Mouse (Mus musculus) layer of hippocampus, adult 8-10 months (tissue): ENCODE measurements around the gene Ano2. TPM values are rescaled to one million over a fixed set of nuclear protein-coding genes. Genes with fewer than 3 reads are reported as not detected.

ENCODE experiments used
- DNase-seq, 2 experiments: peaks; one replicate each; pipeline ENCODE4 v3.0.0; 2022; ENCODE audit warnings: low spot score in 2 of 2
- total RNA-seq, 4 experiments: library from RNA; stranded (reverse); gene quantifications; 2 replicates each; pipeline ENCODE4 v1.2.4; 2022

The Ano2 gene
- total RNA-seq, 4 experiments from 2014 or later: 4.5 to 8.2 (median 6.8) TPM

GRCm38 (mm10) chr6:125894340-125894739 lies 204.1 kb downstream of the Ano2 start:
- DNase-seq: no peak

- DNase-seq: peak in 1 of 2 experiments; percentile 16
Observed at GRCm38 (mm10) chr6:125914446-125914845, 224.2 kb downstream of the Ano2 start.

GRCm38 (mm10) chr6:125922746-125923145 lies 232.5 kb downstream of the Ano2 start:
- peak; percentile 22 to 24 for DNase-seq

- DNase-seq: no peak
Observed at GRCm38 (mm10) chr6:125924979-125925378, 234.8 kb downstream of the Ano2 start.

- DNase-seq: no peak
Observed at GRCm38 (mm10) chr6:125925861-125926260, 235.6 kb downstream of the Ano2 start.

- no peak for DNase-seq
Observed at GRCm38 (mm10) chr6:125931926-125932325, 241.7 kb downstream of the Ano2 start.

- peak in 1 of 2 experiments; percentile 34 for DNase-seq
Observed at GRCm38 (mm10) chr6:125954965-125955364, 264.7 kb downstream of the Ano2 start.

GRCm38 (mm10) chr6:125973551-125973950 lies 283.3 kb downstream of the Ano2 start:
- no peak for DNase-seq

- no peak for DNase-seq
Observed at GRCm38 (mm10) chr6:125975788-125976465, 285.7 kb downstream of the Ano2 start.

- no peak for DNase-seq
Observed at GRCm38 (mm10) chr6:125979601-125980000, 289.4 kb downstream of the Ano2 start.

GRCm38 (mm10) chr6:125984050-125984449 lies 293.8 kb downstream of the Ano2 start:
- DNase-seq: no peak

- no peak for DNase-seq
Observed at GRCm38 (mm10) chr6:125992731-125993130, 302.5 kb downstream of the Ano2 start.

- no peak for DNase-seq
Observed at GRCm38 (mm10) chr6:126001797-126002196, 311.6 kb downstream of the Ano2 start.

GRCm38 (mm10) chr6:126003002-126003742 lies 313.0 kb downstream of the Ano2 start:
- DNase-seq: no peak

GRCm38 (mm10) chr6:126006647-126007046 lies 316.4 kb downstream of the Ano2 start:
- no peak for DNase-seq

GRCm38 (mm10) chr6:126009083-126009482 lies 318.9 kb downstream of the Ano2 start:
- DNase-seq: no peak

- no peak for DNase-seq
Observed at GRCm38 (mm10) chr6:126016991-126017390, 326.8 kb downstream of the Ano2 start.

GRCm38 (mm10) chr6:126018411-126018810 lies 328.2 kb downstream of the Ano2 start:
- no peak for DNase-seq

GRCm38 (mm10) chr6:126033693-126034402 lies 343.6 kb downstream of the Ano2 start:
- no peak for DNase-seq

- DNase-seq: no peak
Observed at GRCm38 (mm10) chr6:126034403-126034724, 344.1 kb downstream of the Ano2 start.

- no peak for DNase-seq
Observed at GRCm38 (mm10) chr6:126034728-126035127, 344.5 kb downstream of the Ano2 start.

GRCm38 (mm10) chr6:126035621-126036020 lies 345.4 kb downstream of the Ano2 start:
- DNase-seq: no peak
